Mouse (Mus musculus) liver, embryonic 16.5 days (tissue): ENCODE data around the gene Unc45a. TPM values are rescaled to one million over a fixed set of nuclear protein-coding genes. Genes with fewer than 3 reads are reported as not detected.
A peak's percentile ranks its signal among the peaks of the same experiment; 100 is the strongest.

Experiments
- ATAC-seq: fragments of 200-750 bp; cut with Nextera tagmentation; 2 replicates; pipeline ENCODE4 v1.8.0; 2017; ENCODE audit warnings: low read depth, mild to moderate bottlenecking, moderate number of reproducible peaks, moderate library complexity
- H3K27ac ChIP-seq: fragments of 300-500 bp; sonication (generic); 2 replicates; pipeline ENCODE4 v1.5.1; 2014; ENCODE audit warnings: mild to moderate bottlenecking, low read length
- H3K27me3 ChIP-seq: fragments of 300-500 bp; sonication (generic); 2 replicates; pipeline ENCODE4 v1.6.1; 2014; ENCODE audit warnings: low read depth, low read length, mixed read lengths; ENCODE audit not compliant: control insufficient read depth, insufficient read depth
- H3K36me3 ChIP-seq: fragments of 300-500 bp; sonication (generic); 2 replicates; pipeline ENCODE4 v1.6.1; 2014; ENCODE audit warnings: mild to moderate bottlenecking; ENCODE audit not compliant: control insufficient read depth, insufficient read depth
- H3K4me1 ChIP-seq: fragments of 300-500 bp; sonication (generic); 2 replicates; pipeline ENCODE4 v1.6.1; 2014; ENCODE audit warnings: low read depth, low read length, mixed read lengths; ENCODE audit not compliant: control insufficient read depth
- H3K4me2 ChIP-seq: fragments of 300-500 bp; sonication (generic); 2 replicates; pipeline ENCODE4 v1.6.1; 2014; ENCODE audit warnings: low read depth, low read length, mixed read lengths
- H3K4me3 ChIP-seq: fragments of 300-500 bp; sonication (generic); 2 replicates; pipeline ENCODE4 v1.5.1; 2014; ENCODE audit warnings: low read depth, mild to moderate bottlenecking, low read length
- H3K9ac ChIP-seq: fragments of 300-500 bp; sonication (generic); 2 replicates; pipeline ENCODE4 v1.6.1; 2014; ENCODE audit warnings: low read depth, low read length
- H3K9me3 ChIP-seq: fragments of 300-500 bp; sonication (generic); replicated peaks from 2 replicates; pipeline ENCODE4 v1.6.1; 2016; ENCODE audit warnings: low read length; ENCODE audit not compliant: control insufficient read depth
- WGBS: fragments of 180-500 bp; shearing (Covaris S2); extraction: QIAGEN DNeasy Blood & Tissue Kit; methylation state at CpG from one replicate; pipeline ENCODE4 v1.1.7; 2014; ENCODE audit not compliant: insufficient replicate concordance; 5-methylcytosine and 5-hydroxymethylcytosine counted together
- polyA plus RNA-seq: library from polyadenylated mRNA; unstranded; fragments of >200 nt; fragmentation: Nextera tagmentation; extraction: Ambion mirVana; gene quantifications from 2 replicates; pipeline ENCODE4 v1.2.1, GENCODE M21; 2015

The Unc45a gene
- polyA plus RNA-seq, 1 experiment from 2014 or later = 9.3 TPM

GRCm38 (mm10) chr7:80324043-80324815, 16.6 kb downstream of the Unc45a start, which contains the start of gene Rccd1:
TSS of gene Rccd1 (minus strand) at chr7:80324454.
- no peaks in the 10 kb centered on the region for H3K27me3 ChIP-seq
- peak within 1 kb of the TSS; percentile 58 for H3K27ac ChIP-seq
- no peaks in the 10 kb centered on the region for H3K9me3 ChIP-seq
- WGBS = 1% methylated on average over 38 of the region's 38 CpGs
- H3K36me3 ChIP-seq = peaks cover 6% of the 10 kb centered on the region
- peaks cover 15% of the 10 kb centered on the region for H3K4me1 ChIP-seq
- peak within 1 kb of the TSS; percentile 66 for H3K9ac ChIP-seq
- peak within 1 kb of the TSS; percentile 71 for H3K4me3 ChIP-seq
- ATAC-seq = peak; percentile 99
- peak within 1 kb of the TSS; percentile 82 for H3K4me2 ChIP-seq

GRCm38 (mm10) chr7:80323336-80323735, 17.5 kb downstream of the Unc45a start:
- 14% methylated on average over 8 of the region's 8 CpGs for WGBS
- Histone ChIP-seq H3K9ac (peak overlapping the region; percentile 66), H3K36me3 (peaks cover 6% of the 10 kb centered on the region), H3K4me2 (peak overlapping the region; percentile 82), H3K27ac (peak overlapping the region; percentile 58), H3K9me3 (no peaks in the 10 kb centered on the region), H3K4me1 (peaks cover 15% of the 10 kb centered on the region), H3K4me3 (peak overlapping the region; percentile 71), H3K27me3 (no peaks in the 10 kb centered on the region)
- no peak for ATAC-seq

- H3K4me2 ChIP-seq = no peak overlapping the region
- H3K4me1 ChIP-seq = peaks cover 11% of the 10 kb centered on the region
- no peaks in the 10 kb centered on the region for H3K27me3 ChIP-seq
- H3K9ac ChIP-seq = no peak overlapping the region
- no peaks in the 10 kb centered on the region for H3K9me3 ChIP-seq
- H3K4me3 ChIP-seq = no peak overlapping the region
- ATAC-seq = no peak
- peaks cover 29% of the 10 kb centered on the region for H3K36me3 ChIP-seq
- no peak overlapping the region for H3K27ac ChIP-seq
- 84% methylated on average over 19 of the region's 19 CpGs for WGBS
Measured at GRCm38 (mm10) chr7:80319846-80320496, 20.8 kb downstream of the Unc45a start.

GRCm38 (mm10) chr7:80318670-80319069, 22.1 kb downstream of the Unc45a start:
- H3K4me2 ChIP-seq = no peak overlapping the region
- ATAC-seq = no peak
- no peak overlapping the region for H3K9ac ChIP-seq
- 83% methylated on average over 4 of the region's 4 CpGs for WGBS
- 0 out of 2 replicates have a peak overlapping the region, but pooled peaks have one; percentile 33 for H3K27ac ChIP-seq
- H3K4me1 ChIP-seq = peaks cover 10% of the 10 kb centered on the region
- H3K4me3 ChIP-seq = no peak overlapping the region
- no peaks in the 10 kb centered on the region for H3K9me3 ChIP-seq
- H3K27me3 ChIP-seq = no peaks in the 10 kb centered on the region
- peaks cover 42% of the 10 kb centered on the region for H3K36me3 ChIP-seq

GRCm38 (mm10) chr7:80317439-80318115, 23.2 kb downstream of the Unc45a start:
- Histone ChIP-seq H3K27ac (no peak overlapping the region), H3K4me3 (no peak overlapping the region), H3K36me3 (peaks cover 53% of the 10 kb centered on the region), H3K9me3 (no peaks in the 10 kb centered on the region), H3K4me2 (no peak overlapping the region), H3K4me1 (no peaks in the 10 kb centered on the region; the same call in 1 of the 2 replicates), H3K27me3 (no peaks in the 10 kb centered on the region), H3K9ac (no peak overlapping the region)
- WGBS = 62% methylated on average over 1 of the region's 1 CpGs
- ATAC-seq = no peak

- Histone ChIP-seq H3K27me3 (no peaks in the 10 kb centered on the region), H3K4me3 (no peak overlapping the region), H3K36me3 (peaks cover 70% of the 10 kb centered on the region), H3K4me1 (no peaks in the 10 kb centered on the region), H3K9ac (no peak overlapping the region), H3K4me2 (no peak overlapping the region), H3K27ac (no peak overlapping the region), H3K9me3 (no peaks in the 10 kb centered on the region)
- 65% methylated on average over 2 of the region's 2 CpGs for WGBS
- no peak for ATAC-seq
Measured at GRCm38 (mm10) chr7:80315733-80316132, 25.1 kb downstream of the Unc45a start.

GRCm38 (mm10) chr7:80310771-80311170, 30.0 kb downstream of the Unc45a start:
- Histone ChIP-seq H3K4me3 (no peak overlapping the region), H3K27me3 (no peaks in the 10 kb centered on the region; the same call in 1 of the 2 replicates), H3K9me3 (no peaks in the 10 kb centered on the region), H3K9ac (no peak overlapping the region), H3K4me1 (no peaks in the 10 kb centered on the region), H3K27ac (no peak overlapping the region), H3K36me3 (peaks cover 98% of the 10 kb centered on the region), H3K4me2 (no peak overlapping the region)
- ATAC-seq = no peak
- WGBS = 81% methylated on average over 7 of the region's 7 CpGs

- Histone ChIP-seq H3K9ac (no peak overlapping the region), H3K36me3 (peaks cover 97% of the 10 kb centered on the region), H3K4me3 (no peak overlapping the region), H3K9me3 (no peaks in the 10 kb centered on the region), H3K4me2 (no peak overlapping the region), H3K27me3 (no peaks in the 10 kb centered on the region; the same call in 1 of the 2 replicates), H3K4me1 (no peaks in the 10 kb centered on the region), H3K27ac (no peak overlapping the region)
- WGBS = 87% methylated on average over 3 of the region's 3 CpGs
- no peak for ATAC-seq
Measured at GRCm38 (mm10) chr7:80307766-80308165, 33.0 kb downstream of the Unc45a start.
